Mouse (Mus musculus): ENCODE results near the gene Kcnk16. TPM values are rescaled to one million over a fixed set of nuclear protein-coding genes. Genes with fewer than 3 reads are reported as not detected.
A peak's percentile ranks its signal among the peaks of the same experiment; 100 is the strongest.

Kcnk16 gene
- polyA plus RNA-seq, 1 experiment from 2014 or later, result 0.13 TPM

GRCm38 (mm10) chr14:20250237-20251171, 18.5 kb downstream of the Kcnk16 start:
- H3K27me3 ChIP-seq, result peaks cover 9% of the 10 kb centered on the region
- no peak overlapping the region for H3K27ac ChIP-seq
- H3K4me3 ChIP-seq, result no peak overlapping the region
- no peak for ATAC-seq (replicated peaks; ENCODE audit: insufficient number of reproducible peaks, insufficient read depth, low FRiP score, low read depth)
- no peaks in the 10 kb centered on the region for H3K36me3 ChIP-seq
- WGBS, result 66% methylated on average over 14 of the region's 14 CpGs
- H3K9me3 ChIP-seq (replicated peaks), result no peaks in the 10 kb centered on the region
- peaks cover 4% of the 10 kb centered on the region for H3K4me1 ChIP-seq (replicated peaks)
- no peak overlapping the region for H3K4me2 ChIP-seq
- H3K9ac ChIP-seq, result no peak overlapping the region

- no peak overlapping the region for H3K4me3 ChIP-seq
- no peak overlapping the region for H3K9ac ChIP-seq
- no peaks in the 10 kb centered on the region for H3K36me3 ChIP-seq
- no peak overlapping the region for H3K4me2 ChIP-seq
- WGBS, result 91% methylated on average over 3 of the region's 3 CpGs
- H3K27me3 ChIP-seq, result peaks cover 4% of the 10 kb centered on the region; the same call in 1 of the 2 replicates
- H3K27ac ChIP-seq, result no peak overlapping the region
- peaks cover 6% of the 10 kb centered on the region for H3K4me1 ChIP-seq (replicated peaks)
- ATAC-seq (replicated peaks; ENCODE audit: insufficient number of reproducible peaks, insufficient read depth, low FRiP score, low read depth), result no peak
- no peaks in the 10 kb centered on the region for H3K9me3 ChIP-seq (replicated peaks)
These were observed 21.0 kb downstream of the Kcnk16 start for GRCm38 (mm10) chr14:20248001-20248400.

- Histone ChIP-seq H3K9me3 (replicated peaks) (no peaks in the 10 kb centered on the region), H3K27me3 (no peaks in the 10 kb centered on the region; the same call in 1 of the 2 replicates), H3K27ac (no peak overlapping the region), H3K36me3 (no peaks in the 10 kb centered on the region), H3K9ac (no peak overlapping the region), H3K4me1 (replicated peaks) (peaks cover 6% of the 10 kb centered on the region), H3K4me3 (no peak overlapping the region), H3K4me2 (no peak overlapping the region)
- 60% methylated on average over 11 of the region's 11 CpGs for WGBS
- no peak for ATAC-seq (replicated peaks; ENCODE audit: insufficient number of reproducible peaks, insufficient read depth, low FRiP score, low read depth)
These were observed 22.2 kb downstream of the Kcnk16 start for GRCm38 (mm10) chr14:20246811-20247266.

- no peaks in the 10 kb centered on the region for H3K36me3 ChIP-seq
- H3K9ac ChIP-seq, result no peak overlapping the region
- H3K27ac ChIP-seq, result no peak overlapping the region
- H3K4me3 ChIP-seq, result no peak overlapping the region
- H3K4me1 ChIP-seq (replicated peaks), result peaks cover 6% of the 10 kb centered on the region
- no peak overlapping the region for H3K4me2 ChIP-seq
- no peaks in the 10 kb centered on the region; the same call in 1 of the 2 replicates for H3K27me3 ChIP-seq
- WGBS, result 77% methylated on average over 5 of the region's 5 CpGs
- H3K9me3 ChIP-seq (replicated peaks), result no peaks in the 10 kb centered on the region
- ATAC-seq (replicated peaks; ENCODE audit: insufficient number of reproducible peaks, insufficient read depth, low FRiP score, low read depth), result no peak
These were observed 23.1 kb downstream of the Kcnk16 start for GRCm38 (mm10) chr14:20245861-20246260.

GRCm38 (mm10) chr14:20245318-20245717, 23.7 kb downstream of the Kcnk16 start:
- H3K36me3 ChIP-seq, result no peaks in the 10 kb centered on the region
- no peak overlapping the region for H3K9ac ChIP-seq
- H3K27ac ChIP-seq, result no peak overlapping the region
- no peaks in the 10 kb centered on the region for H3K9me3 ChIP-seq (replicated peaks)
- H3K4me3 ChIP-seq, result no peak overlapping the region
- 27% methylated on average over 2 of the region's 2 CpGs for WGBS
- no peak for ATAC-seq (replicated peaks; ENCODE audit: insufficient number of reproducible peaks, insufficient read depth, low FRiP score, low read depth)
- H3K4me1 ChIP-seq (replicated peaks), result peaks cover 6% of the 10 kb centered on the region
- no peaks in the 10 kb centered on the region; the same call in 1 of the 2 replicates for H3K27me3 ChIP-seq
- H3K4me2 ChIP-seq, result no peak overlapping the region

- H3K27ac ChIP-seq, result no peak overlapping the region
- no peak for ATAC-seq (replicated peaks; ENCODE audit: insufficient number of reproducible peaks, insufficient read depth, low FRiP score, low read depth)
- H3K4me3 ChIP-seq, result no peak overlapping the region
- H3K4me2 ChIP-seq, result no peak overlapping the region
- no peaks in the 10 kb centered on the region for H3K27me3 ChIP-seq
- H3K9ac ChIP-seq, result no peak overlapping the region
- H3K4me1 ChIP-seq (replicated peaks), result peaks cover 6% of the 10 kb centered on the region
- 52% methylated on average over 3 of the region's 3 CpGs for WGBS
- no peaks in the 10 kb centered on the region for H3K36me3 ChIP-seq
- no peaks in the 10 kb centered on the region for H3K9me3 ChIP-seq (replicated peaks)
These were observed 25.8 kb downstream of the Kcnk16 start for GRCm38 (mm10) chr14:20243158-20243557.

GRCm38 (mm10) chr14:20242454-20242853, 26.5 kb downstream of the Kcnk16 start:
- no peak for ATAC-seq (replicated peaks; ENCODE audit: insufficient number of reproducible peaks, insufficient read depth, low FRiP score, low read depth)
- no peak overlapping the region for H3K4me3 ChIP-seq
- H3K9me3 ChIP-seq (replicated peaks), result no peaks in the 10 kb centered on the region
- H3K27ac ChIP-seq, result no peak overlapping the region
- no peaks in the 10 kb centered on the region for H3K36me3 ChIP-seq
- WGBS, result 73% methylated on average over 8 of the region's 8 CpGs
- H3K4me2 ChIP-seq, result no peak overlapping the region
- H3K9ac ChIP-seq, result no peak overlapping the region
- H3K27me3 ChIP-seq, result no peaks in the 10 kb centered on the region
- H3K4me1 ChIP-seq (replicated peaks), result peaks cover 6% of the 10 kb centered on the region

GRCm38 (mm10) chr14:20234403-20234802, 34.6 kb downstream of the Kcnk16 start:
- Histone ChIP-seq H3K4me1 (replicated peaks) (no peaks in the 10 kb centered on the region), H3K36me3 (no peaks in the 10 kb centered on the region), H3K4me2 (no peak overlapping the region), H3K27me3 (no peaks in the 10 kb centered on the region), H3K9ac (no peak overlapping the region), H3K9me3 (replicated peaks) (no peaks in the 10 kb centered on the region), H3K4me3 (no peak overlapping the region), H3K27ac (no peak overlapping the region)
- ATAC-seq (replicated peaks; ENCODE audit: insufficient number of reproducible peaks, insufficient read depth, low FRiP score, low read depth), result no peak
- 84% methylated on average over 2 of the region's 2 CpGs for WGBS

GRCm38 (mm10) chr14:20233016-20233980, 35.7 kb downstream of the Kcnk16 start:
- Histone ChIP-seq H3K27me3 (no peaks in the 10 kb centered on the region), H3K4me3 (no peak overlapping the region), H3K4me2 (no peak overlapping the region), H3K9me3 (replicated peaks) (no peaks in the 10 kb centered on the region), H3K9ac (no peak overlapping the region), H3K27ac (0 out of 2 replicates have a peak overlapping the region, but pooled peaks have one; percentile 1), H3K4me1 (replicated peaks) (no peaks in the 10 kb centered on the region), H3K36me3 (no peaks in the 10 kb centered on the region)
- 65% methylated on average over 11 of the region's 11 CpGs for WGBS
- 0 out of 2 replicates have a peak, but pooled peaks have one; percentile 18 for ATAC-seq (replicated peaks; ENCODE audit: insufficient number of reproducible peaks, insufficient read depth, low FRiP score, low read depth)

- WGBS, result 78% methylated on average over 7 of the region's 7 CpGs
- no peak for ATAC-seq (replicated peaks; ENCODE audit: insufficient number of reproducible peaks, insufficient read depth, low FRiP score, low read depth)
- H3K9ac ChIP-seq, result no peak overlapping the region
These were observed 38.9 kb downstream of the Kcnk16 start for GRCm38 (mm10) chr14:20230063-20230491.

GRCm38 (mm10) chr14:20229437-20229836, 39.6 kb downstream of the Kcnk16 start:
- H3K4me3 ChIP-seq, result no peak overlapping the region
- ATAC-seq (replicated peaks; ENCODE audit: insufficient number of reproducible peaks, insufficient read depth, low FRiP score, low read depth), result no peak
- H3K4me1 ChIP-seq (replicated peaks), result peaks cover 6% of the 10 kb centered on the region
- 60% methylated on average over 6 of the region's 6 CpGs for WGBS
- H3K4me2 ChIP-seq, result no peak overlapping the region
- no peak overlapping the region for H3K27ac ChIP-seq
- no peaks in the 10 kb centered on the region for H3K27me3 ChIP-seq
- H3K9ac ChIP-seq, result no peak overlapping the region
- no peaks in the 10 kb centered on the region for H3K36me3 ChIP-seq
- no peaks in the 10 kb centered on the region for H3K9me3 ChIP-seq (replicated peaks)

More at GRCm38 (mm10) chr14:20230063-20230491, 38.9 kb downstream of the Kcnk16 start:
- Histone ChIP-seq H3K9me3 (replicated peaks) (no peaks in the 10 kb centered on the region), H3K4me1 (replicated peaks) (peaks cover 5% of the 10 kb centered on the region; the same call in 1 of the 2 replicates), H3K27me3 (no peaks in the 10 kb centered on the region), H3K4me3 (no peak overlapping the region), H3K4me2 (no peak overlapping the region), H3K36me3 (no peaks in the 10 kb centered on the region), H3K27ac (no peak overlapping the region)
